Mouse (Mus musculus) mesoderm, embryonic 11.5 days (tissue): ENCODE data around the gene Epb41l3.
"Not testable (repeated sequence)": the region's sequence is repeated elsewhere in the genome, so short reads cannot be mapped to it uniquely, and the experiment has no call there.

Experiments
- DNase-seq: peaks from one replicate; pipeline ENCODE4 v3.0.0-alpha.2; 2012; ENCODE audit warnings: low read depth, low spot score

Gene Epb41l3

DNA sequence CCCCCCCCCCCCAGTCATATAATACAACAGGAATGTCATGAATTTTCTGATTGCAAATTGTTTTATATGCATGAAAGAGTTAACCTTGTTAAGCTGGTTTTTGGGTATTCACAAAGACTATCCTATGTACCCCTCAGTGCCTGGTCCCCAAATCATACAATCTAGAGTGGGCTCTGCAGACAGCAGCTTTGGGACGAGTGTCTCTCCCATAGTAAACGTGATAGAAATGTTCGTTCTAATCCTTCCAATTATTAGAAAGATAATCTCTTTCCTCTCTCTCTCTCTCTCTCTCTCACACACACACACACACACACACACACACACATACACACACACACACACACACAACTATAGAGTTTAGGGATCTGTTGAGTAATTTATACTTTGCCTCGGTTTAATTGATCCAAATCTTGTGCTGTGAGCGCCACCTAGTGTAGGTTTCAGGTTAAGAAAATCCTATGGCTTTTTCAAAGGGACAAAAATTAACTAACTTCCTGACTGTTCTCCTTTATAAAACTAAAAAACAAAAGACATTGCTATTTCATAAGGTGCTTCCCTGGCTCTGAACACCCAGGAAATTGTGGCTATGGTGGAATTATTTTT, 30.4 kb downstream of the Epb41l3 start:
- DNase-seq = peak; percentile 51

DNA sequence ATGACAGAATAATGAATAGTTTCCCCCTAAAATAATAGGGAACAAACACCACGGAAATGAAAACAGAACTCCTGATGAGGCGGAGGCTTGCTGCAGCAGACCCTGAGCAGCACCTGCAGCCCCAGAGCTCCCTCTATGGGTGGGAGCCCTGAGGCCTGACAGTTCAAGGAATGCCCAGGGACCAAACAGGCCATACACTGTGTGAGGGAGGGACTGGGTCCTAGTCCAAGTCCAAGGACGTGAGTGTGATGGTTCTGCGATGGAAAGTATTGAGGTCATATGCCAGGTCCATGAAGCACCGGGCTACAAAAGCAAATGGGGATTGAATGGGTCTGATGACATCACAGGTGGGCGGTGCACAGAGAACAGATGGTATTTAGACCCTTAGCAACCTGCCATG, 33.7 kb downstream of the Epb41l3 start:
- DNase-seq = no peak

DNA sequence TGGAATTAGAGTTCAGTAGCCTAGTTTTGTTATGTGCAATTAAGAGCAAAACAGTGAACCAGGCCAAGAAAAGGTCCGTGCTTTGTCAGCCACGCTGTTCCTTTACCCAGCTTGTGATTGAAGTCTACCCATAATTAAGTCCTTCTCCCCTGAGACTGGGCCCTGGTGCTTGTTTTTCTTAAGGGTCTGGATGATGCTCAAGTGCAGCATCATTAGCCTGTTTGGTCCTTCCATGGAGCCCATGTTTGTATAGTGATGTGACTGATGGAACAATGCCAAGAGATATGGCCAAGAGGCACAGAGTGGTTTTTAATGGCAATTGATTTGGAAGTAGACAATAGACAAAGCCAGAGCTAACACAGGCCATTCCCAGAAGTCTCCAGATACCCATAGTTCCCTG, 36.7 kb downstream of the Epb41l3 start:
- DNase-seq = no peak

DNA sequence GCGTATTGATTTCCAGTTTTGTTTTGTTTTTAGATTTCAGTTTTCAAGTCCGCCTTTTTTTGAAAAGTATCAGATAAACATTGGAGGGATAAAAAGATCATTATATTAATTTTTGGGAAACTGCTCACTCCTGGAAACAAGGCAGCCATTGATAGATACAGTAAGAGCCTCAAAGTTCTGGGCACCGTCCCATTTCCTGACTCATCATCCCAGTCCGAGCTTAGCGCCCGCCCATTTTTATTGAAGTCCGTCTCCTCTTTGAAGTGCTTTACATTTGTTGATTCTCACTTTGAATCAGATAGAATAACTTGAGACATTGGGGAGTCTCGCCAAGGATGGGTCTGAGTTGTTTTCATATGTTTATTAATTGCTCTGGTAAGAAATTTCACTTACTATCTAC, 43.7 kb downstream of the Epb41l3 start:
- no peak for DNase-seq

DNA sequence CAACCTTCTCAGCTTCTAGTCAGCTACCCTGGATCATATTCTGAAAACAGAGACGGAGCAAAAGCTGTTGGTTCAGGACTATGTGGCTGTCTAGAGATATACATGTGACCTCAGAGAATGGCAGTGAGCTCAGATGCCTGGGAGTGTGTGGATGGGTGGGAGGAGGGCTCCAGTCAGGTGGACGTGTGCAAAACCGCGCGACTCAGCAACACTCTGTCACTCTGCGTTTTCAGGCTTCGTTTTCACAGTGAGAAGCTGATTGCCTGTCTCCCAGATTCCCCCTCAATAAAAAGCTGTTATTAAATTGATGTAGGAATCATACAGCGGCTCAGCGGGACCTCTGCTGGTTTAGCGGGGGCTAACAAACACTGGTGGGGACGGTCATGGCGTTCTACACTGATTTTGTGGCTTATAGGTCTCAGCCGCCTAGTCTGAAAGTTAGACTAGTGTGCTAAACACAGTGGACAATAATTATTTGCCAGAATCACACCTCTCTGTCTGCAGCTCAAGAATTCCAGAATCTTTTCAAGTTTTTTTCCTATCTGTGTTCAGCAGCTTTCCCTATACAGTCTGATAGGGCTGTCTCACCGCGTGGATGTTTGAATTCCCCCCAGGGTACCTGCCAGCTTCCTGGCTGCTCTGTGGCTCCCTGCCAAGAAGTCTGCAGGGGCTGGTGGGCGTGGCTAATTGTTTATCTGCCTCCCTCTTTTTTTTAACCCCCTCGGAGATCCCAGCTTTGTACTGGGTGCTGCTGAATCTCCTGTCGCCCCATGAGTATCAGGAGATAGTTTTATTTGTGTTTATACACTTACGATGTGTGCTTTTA, 45.3 kb downstream of the Epb41l3 start:
- peak; percentile 54 for DNase-seq

DNA sequence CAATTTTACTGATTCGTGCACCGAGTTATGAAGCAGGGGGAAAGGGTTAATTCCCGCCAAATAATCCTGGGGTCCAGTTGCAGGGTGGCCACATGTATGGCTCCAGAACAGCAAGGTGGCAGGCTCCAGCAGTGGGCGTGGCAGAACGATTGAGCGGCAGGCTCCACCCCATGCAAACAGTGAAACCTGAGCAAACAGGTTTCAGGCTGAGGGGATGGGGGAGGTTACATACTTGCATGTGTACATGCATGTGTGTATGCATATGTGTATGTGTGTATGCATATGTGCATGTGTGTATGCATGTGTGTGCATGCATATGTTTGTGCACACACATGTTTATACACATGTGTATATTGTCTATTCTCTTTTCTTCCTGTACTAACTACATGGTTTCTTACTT, 46.9 kb downstream of the Epb41l3 start:
- not testable (repeated sequence) for DNase-seq

DNA sequence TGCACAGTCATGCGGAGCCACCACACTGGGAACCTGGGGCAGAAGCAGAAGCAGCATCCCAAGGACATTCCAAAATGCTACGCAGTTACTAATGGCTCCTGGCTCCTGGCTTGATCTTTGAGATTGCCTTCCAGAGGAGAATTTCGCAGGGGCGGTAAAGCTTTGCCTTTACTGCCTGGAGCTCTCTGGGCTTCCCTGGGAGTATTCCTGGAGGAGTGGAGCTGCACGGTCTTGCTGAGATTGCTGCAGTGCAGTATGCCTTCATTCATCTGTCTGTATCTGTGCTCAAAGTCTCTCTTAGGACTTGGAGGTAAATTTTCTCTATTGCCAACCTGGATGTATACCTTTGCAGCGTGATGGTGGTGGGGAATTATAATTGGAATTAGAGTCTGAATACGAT, 52.0 kb downstream of the Epb41l3 start:
- no peak for DNase-seq

DNA sequence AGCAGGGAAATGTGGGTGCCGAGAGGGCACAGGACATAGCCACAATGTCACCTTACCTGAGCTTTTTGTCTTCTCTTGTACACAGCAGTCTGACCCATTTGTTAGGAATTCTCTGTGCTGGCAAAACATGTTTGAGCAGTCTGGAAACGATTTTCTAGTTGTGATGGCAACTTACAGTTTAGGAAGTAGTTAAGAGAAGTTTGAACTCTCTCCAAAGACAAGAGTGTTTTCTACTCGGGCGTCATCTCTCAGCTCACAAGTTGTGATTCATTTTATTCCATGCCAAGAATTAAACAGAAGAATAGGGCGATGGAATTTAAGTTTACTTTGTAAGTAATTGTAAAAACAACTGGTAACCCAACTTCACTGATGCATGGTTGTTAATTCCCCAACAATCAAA, 52.5 kb downstream of the Epb41l3 start:
- DNase-seq = no peak

DNA sequence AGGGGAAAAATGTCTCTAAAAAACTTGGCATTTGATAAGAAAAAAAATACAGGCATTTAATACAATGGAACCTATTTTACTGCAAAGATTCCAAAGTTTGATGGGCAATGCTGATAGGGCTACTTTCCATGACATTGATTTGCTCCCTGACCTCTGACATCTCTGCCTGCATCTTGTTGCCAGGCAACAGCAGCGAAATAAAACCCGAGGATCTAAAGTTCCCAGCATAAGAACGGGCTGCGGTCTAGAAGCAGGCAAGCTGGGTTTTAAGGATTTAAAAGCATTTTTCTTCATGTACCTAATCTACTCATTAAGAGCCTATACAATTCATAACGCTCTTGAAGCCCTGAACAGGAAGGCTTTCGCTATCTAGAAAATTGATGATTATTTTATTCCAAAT, 54.0 kb downstream of the Epb41l3 start:
- DNase-seq = peak; percentile 62

DNA sequence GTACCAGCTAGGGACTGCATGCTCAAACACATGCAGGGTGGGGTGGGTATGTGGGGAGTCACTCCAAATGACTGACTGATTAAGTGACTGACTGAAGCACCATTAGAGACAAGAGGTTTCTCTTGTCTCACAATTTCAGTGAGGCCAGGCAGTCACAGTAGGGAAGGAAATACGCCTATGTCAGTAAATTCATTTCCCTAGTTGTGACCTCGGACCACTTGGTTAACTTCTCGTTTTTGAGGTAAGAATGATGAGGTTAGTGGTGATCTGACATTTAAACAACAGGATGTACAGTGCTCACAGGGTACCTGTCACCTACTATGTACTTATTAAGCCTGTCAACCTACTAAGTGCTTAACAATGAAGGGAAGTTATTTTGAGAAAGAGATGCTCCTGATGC, 67.5 kb downstream of the Epb41l3 start:
- DNase-seq = no peak

DNA sequence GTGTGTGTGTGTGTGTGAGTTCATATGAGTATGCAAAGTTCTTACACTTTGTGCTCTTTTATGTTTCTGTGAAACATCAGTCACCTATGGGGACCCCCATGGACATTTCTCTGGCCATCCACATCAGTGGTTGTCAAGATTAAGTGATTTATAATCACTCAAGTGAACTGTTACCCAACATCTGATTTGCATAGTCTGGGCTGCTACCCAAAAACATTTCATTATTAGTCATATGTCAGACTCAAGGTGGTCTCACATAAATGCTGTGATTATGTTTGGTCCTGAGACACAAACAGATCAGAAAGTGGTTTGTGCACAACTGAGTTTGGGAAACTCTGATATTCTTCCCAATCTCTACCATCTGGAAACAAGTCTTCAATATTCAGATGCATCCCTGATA, 75.3 kb downstream of the Epb41l3 start:
- DNase-seq = no peak

DNA sequence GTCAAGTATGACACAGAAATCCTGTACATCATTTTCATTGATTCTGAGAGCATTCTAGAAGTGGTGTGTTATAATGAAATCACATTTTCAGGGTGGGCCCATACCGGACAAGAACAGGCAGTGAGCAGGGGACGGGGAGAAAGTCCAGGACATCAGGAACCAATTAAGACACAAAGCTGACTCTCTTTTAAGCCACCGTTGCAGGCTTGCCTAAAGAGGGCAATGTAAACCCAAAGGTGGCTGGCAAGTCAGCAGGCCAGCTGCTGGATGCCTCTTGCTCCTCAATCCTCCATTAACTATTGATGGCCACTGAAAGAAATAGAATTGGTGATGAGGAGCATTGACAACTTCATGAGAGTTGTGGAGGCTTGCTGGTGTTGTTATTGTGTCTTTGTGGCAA, 75.8 kb downstream of the Epb41l3 start:
- DNase-seq = peak; percentile 52

DNA sequence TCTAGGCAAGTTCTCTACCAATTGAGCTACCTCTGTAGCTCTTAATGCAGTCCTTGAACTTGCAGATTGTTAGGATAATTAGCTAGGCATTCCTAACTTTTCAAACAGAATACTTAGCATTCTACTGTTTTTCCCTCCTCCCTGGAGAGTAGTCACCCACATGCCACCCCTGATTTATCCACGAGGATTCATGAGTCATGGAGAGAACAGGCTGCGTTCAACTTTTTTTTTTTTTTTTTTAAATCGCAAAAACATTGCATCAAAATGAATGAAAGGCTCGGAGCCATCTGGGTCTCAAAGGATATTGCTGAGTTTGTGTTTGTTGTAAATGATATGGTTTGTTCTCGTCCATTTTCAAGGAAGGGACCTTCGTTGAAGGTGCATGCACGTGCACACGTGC, 79.6 kb downstream of the Epb41l3 start:
- DNase-seq = no peak

DNA sequence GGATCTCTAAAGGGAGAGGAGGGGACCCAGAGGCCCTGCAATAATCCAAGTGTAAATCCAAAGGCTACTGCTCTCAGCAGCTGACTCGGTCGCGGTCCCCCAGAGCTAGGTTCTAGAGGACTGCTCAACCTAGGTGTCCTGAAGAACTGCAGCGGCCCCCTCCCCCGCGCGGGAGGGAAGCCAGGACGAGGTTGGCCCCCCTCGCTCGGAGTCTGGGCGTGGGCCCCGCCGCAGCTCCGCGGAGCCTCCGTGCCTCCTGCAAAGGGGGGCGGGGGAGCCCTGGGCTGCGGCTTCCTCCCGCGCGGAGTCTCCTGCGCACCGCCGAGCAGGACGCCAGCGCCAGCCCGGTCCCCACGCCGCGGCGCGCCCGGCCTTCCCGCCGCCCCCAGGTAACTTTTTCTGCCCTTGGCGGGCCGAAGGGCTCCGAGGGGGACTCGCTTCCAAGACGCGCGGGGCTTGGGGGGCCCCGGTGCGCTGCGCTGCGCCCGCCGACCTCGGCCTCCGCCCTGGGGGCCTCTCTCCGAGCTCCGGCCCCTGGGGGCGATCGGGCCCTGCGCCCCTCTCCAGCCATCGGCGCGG, 81.1 kb downstream of the Epb41l3 start:
- peak; percentile 62 for DNase-seq

DNA sequence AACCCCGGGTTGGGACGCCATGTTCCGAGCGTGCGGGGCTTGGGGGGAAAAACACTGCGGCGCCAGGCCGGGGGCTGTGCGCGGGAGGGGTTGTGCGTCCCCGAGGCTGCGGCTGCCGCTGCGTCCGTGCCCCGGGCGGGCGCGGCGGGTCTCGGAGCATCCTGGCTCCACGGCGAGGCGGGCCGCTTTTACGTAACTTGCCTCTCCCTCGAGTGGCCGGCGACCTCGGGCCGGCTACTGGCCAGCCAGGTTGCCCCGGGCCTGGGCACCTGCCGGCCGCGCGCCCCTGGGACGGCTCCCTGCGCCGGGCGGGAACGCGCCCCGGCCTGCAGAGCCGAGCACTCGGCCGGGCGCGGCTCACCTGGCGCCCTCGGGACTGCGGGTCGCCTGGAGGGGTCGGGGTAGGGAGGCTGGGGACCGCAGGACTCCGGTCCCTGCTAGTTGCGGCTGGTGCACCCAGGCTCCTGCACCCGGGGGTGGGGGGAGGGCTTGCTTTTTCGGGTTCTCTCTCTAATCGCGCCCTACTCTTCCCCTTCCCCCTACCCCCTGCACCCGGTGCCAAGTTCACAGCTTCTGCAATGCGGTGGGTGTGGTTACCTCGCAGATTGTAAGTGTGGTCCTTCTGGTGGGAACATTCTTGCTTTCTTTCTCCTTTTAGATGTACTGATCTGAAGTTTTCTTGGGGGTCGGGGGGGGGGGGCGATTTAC, 81.8 kb downstream of the Epb41l3 start:
- peak; percentile 28 for DNase-seq

DNA sequence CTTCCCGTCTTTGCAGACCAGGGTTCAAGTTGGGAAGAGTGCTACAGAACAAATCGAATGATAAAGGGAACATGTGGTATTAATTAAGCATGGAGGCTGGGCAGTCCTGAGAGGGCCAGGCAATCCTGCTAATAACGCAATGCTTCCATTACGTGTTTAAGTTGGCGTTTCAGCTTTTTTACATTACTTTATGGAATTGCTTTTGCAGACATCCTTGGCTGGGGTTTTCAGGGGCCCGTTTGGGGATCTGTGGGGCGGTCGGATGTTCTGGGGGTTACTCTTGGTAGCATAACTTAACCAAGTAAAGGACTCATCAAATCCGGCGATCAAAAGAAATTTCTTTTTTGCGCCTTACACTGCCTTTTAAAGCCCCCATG, 82.3 kb downstream of the Epb41l3 start:
- peak; percentile 43 for DNase-seq

DNA sequence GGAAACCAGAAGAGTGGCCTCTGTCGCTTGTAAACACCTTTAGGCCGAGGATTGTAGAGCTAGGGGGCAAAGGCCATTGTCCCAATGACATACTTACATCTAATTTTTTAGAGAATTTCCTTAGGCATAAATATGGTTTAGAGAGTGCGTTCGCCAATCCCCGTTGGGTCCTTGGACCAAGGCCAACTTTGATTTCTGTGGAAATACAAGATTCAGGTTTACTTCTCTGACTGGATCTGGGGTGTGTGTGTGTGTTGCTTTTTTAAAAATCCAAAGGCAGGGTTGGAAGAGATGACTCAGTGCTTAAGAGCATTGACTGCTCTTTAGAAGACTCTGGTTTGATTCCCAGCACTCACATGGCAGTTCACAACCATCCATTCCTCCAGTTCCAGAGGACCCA, 83.2 kb downstream of the Epb41l3 start:
- no peak for DNase-seq

DNA sequence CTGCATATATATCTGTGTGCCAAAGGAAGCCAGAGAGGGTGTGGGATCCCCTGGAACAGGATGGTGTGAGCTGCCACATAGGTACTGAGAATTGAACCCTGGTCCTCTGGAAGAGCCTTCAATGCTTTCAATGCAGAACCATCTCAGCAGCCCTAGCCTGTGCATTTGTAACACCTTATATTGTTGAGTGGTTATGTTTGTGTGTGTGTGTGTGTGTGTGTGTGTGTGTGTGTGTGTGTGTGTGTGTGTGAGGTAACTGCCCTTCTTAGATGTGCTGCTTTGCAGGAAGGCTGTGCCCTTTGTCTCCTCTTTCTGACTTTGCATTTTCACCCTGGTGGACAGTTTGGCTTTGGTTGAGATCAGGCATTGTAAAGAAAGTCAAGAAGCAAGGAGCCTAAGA, 87.2 kb downstream of the Epb41l3 start:
- no peak for DNase-seq

DNA sequence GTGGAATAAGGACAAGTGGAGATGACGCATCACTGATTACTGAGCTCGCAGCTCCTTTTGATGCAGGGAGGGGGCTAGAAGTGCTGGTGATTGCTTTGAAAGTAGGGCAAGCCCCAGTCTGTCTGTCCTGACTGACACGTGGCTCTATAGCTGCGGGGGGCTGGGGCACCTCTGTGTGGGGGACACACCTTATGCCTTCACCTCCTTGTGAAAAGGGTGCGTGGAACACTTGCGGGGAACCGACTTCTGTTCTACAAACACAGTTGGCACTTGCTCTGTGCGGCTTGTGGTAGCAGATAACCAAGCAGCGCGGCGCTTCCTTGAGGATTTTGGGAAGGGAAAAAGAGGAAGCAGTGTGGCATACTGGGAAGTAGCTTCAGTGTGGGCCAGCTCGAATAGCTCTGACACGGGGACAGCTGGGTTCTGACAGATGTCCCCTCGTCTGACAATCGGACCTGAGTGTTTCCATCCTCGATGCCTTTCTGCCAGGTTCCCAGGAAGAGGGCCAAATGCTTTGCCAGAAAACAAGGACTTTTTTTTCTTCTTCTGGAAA, 101.5 kb downstream of the Epb41l3 start:
- DNase-seq = no peak

DNA sequence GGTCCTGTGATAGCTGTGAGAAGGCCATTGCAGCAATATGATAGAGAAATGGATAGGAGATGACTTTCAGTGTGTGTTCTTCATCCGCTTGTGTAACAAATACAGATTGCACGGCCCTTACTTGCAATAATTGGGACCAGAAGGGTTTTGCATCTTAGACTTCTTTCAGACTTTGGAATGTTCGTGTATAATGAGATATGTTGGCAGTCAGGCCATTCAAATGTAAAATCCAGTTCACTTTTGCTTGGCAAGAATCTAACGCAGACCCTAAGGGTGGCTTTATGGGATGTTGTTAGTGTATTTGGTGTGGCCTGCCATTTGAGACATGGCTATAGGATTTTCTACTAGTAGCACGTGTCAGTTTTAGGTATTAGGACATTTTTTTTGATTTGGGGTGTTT, 102.5 kb downstream of the Epb41l3 start:
- DNase-seq = no peak

DNA sequence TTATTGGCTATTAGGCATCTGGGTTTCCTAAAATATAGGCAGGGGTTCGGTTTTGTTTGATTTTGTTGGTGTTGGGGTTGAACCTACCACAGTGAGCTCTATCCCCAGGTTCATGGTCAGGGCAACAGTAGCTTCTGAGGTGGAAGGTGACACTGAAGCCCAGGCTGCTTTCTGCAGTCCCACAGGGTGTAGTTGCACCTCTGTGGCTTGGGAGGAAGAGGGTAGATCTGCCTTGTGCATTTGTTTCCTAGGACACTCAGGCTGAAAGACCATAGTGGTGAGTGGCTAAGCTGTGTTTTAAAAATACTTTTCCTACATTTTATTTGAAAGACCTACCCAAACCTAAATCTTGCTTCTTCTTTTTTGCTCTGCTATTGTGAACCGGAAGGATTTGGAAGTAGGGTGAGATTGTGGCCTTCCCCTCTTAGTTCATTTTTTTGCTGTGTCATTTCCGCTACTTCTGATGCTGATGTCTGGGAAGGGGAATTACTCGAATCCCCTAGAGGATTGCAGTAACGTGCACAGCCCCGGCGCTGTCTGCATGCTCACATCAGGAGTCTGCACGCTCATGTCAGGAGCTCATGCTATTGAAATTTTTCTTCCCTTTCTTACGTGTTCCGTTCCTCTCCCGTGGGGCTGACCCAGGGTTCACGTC, 105.5 kb downstream of the Epb41l3 start:
- DNase-seq = peak; percentile 78
